Mouse (Mus musculus): Measurements from ENCODE around the gene Dgki. TPM values are rescaled to one million over a fixed set of nuclear protein-coding genes. Genes with fewer than 3 reads are reported as not detected.

Dgki gene
- polyA plus RNA-seq, 1 experiment from 2014 or later = 0.85 TPM

GRCm38 (mm10) chr6:37055634-37056033 lies 244.3 kb downstream of the Dgki start:
- Histone ChIP-seq H3K4me1 (0 out of 2 replicates have a peak, but pooled peaks cover 4% of the 10 kb centered on the region), H3K36me3 (no peaks in the 10 kb centered on the region), H3K4me3 (no peak overlapping the region), H3K9me3 (no peaks in the 10 kb centered on the region), H3K27ac (0 out of 2 replicates have a peak overlapping the region, but pooled peaks have one; percentile 1), H3K27me3 (ENCODE audit: insufficient read depth, poor library complexity, severe bottlenecking) (no peaks in the 10 kb centered on the region)
- DNase-seq (ENCODE audit: low spot score) = no peak
- WGBS = 79% methylated on average over 3 of the region's 3 CpGs

DNA sequence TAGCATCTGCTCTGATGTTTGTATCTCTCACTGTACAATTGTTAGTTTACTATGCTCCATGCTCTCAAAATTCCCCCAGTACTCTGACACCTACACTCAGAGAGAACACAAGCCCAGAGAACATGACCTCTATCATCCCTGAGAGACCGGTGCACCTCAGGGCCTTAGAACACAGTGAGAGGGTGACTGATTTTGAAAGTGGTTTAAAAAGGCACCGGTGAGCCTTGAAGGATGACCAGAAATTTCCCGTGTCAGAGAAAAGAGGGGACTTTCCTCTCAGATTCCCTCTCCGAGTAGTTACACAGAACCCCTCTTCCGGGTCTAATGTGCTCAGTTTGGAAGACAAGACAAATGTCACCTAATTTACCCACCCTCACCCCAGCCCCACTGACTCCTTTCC lies 244.9 kb downstream of the Dgki start:
- H3K27me3 ChIP-seq (ENCODE audit: insufficient read depth, poor library complexity, severe bottlenecking) = no peaks in the 10 kb centered on the region
- H3K27ac ChIP-seq = 0 out of 2 replicates have a peak overlapping the region, but pooled peaks have one; percentile 1
- no peak for DNase-seq (ENCODE audit: low spot score)
- 0 out of 2 replicates have a peak, but pooled peaks cover 4% of the 10 kb centered on the region for H3K4me1 ChIP-seq
- H3K9me3 ChIP-seq = no peaks in the 10 kb centered on the region
- no peaks in the 10 kb centered on the region for H3K36me3 ChIP-seq
- 62% methylated on average over 5 of the region's 5 CpGs for WGBS
- no peak overlapping the region for H3K4me3 ChIP-seq

- H3K27me3 ChIP-seq (ENCODE audit: insufficient read depth, poor library complexity, severe bottlenecking) = no peaks in the 10 kb centered on the region
- no peaks in the 10 kb centered on the region for H3K36me3 ChIP-seq
- DNase-seq (ENCODE audit: low spot score) = no peak
- no peak overlapping the region for H3K27ac ChIP-seq
- H3K9me3 ChIP-seq = no peaks in the 10 kb centered on the region
- 42% methylated on average over 6 of the region's 6 CpGs for WGBS
- H3K4me3 ChIP-seq = no peak overlapping the region
- H3K4me1 ChIP-seq = 0 out of 2 replicates have a peak, but pooled peaks cover 4% of the 10 kb centered on the region
These were observed 245.5 kb downstream of the Dgki start for GRCm38 (mm10) chr6:37054435-37055020.

DNA sequence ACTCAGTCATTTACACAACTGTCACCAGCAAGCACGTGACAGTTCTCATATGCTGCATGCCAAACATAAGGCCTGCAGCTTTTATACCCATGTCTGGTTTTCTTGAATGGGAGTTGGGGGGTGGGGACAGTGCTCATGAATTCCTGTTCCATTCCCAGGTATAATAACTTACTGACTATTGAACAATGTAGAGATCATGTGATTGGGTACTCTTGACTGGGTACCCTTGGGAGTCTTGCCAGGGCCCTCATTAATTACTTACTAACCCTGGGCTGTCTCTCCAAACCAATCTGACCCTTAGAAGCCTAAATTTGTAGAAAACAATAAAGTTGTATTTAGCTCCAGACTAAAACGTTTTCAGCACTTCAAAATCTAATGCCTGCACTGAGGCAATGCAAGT lies 246.6 kb downstream of the Dgki start:
- no peak overlapping the region for H3K4me3 ChIP-seq
- WGBS = 52% methylated on average over 2 of the region's 2 CpGs
- no peaks in the 10 kb centered on the region for H3K9me3 ChIP-seq
- H3K4me1 ChIP-seq = 0 out of 2 replicates have a peak, but pooled peaks cover 4% of the 10 kb centered on the region
- DNase-seq (ENCODE audit: low spot score) = no peak
- no peaks in the 10 kb centered on the region for H3K27me3 ChIP-seq (ENCODE audit: insufficient read depth, poor library complexity, severe bottlenecking)
- H3K27ac ChIP-seq = no peak overlapping the region
- no peaks in the 10 kb centered on the region for H3K36me3 ChIP-seq

DNA sequence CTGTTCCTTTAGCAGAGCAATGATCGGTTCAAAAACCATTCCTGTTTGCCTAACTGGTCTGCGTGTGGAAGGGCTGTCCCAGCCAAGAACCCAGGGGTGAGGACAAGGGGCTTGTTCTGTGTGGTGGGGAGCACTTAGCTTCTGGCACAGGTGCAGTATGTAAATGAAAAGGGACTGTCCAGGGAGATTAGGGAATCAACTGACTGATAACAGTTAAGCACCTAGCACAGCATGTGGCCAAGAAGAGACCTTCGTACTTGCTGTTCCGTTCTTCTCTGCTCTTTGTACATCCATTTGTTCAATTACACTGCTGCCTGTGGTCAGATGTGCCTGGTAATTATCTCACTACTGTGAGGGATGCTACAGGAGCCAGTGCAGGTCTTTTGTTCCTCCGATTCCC lies 248.3 kb downstream of the Dgki start:
- no peaks in the 10 kb centered on the region for H3K9me3 ChIP-seq

DNA sequence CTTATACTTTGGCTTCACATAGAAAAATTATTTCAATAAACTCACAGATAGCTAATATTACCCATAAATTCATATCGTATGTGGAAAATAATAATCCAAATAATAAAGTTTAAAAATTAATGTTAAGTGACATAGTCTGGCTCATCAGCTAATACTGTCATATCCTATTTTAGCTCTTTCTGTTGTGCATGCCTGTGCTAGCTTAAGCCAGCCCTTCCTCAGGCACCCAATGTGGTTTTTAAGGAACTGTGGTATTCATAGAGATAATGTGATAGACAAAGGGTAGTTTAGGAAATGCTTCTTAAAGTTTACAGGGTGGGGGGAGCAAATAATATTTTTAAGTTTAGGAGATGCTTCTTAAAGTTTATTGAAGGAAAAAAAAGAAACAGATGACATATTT lies 248.8 kb downstream of the Dgki start:
- DNase-seq (ENCODE audit: low spot score) = no peak
- H3K9me3 ChIP-seq = no peaks in the 10 kb centered on the region
- 89% methylated on average over 1 of the region's 1 CpGs for WGBS

More for the DNA sequence above, 248.3 kb downstream of the Dgki start:
- DNase-seq (ENCODE audit: low spot score) = no peak
- Histone ChIP-seq H3K36me3 (no peaks in the 10 kb centered on the region), H3K4me1 (0 out of 2 replicates have a peak, but pooled peaks cover 4% of the 10 kb centered on the region), H3K4me3 (no peak overlapping the region), H3K27me3 (ENCODE audit: insufficient read depth, poor library complexity, severe bottlenecking) (no peaks in the 10 kb centered on the region), H3K27ac (no peak overlapping the region)
- 42% methylated on average over 5 of the region's 5 CpGs for WGBS

DNA sequence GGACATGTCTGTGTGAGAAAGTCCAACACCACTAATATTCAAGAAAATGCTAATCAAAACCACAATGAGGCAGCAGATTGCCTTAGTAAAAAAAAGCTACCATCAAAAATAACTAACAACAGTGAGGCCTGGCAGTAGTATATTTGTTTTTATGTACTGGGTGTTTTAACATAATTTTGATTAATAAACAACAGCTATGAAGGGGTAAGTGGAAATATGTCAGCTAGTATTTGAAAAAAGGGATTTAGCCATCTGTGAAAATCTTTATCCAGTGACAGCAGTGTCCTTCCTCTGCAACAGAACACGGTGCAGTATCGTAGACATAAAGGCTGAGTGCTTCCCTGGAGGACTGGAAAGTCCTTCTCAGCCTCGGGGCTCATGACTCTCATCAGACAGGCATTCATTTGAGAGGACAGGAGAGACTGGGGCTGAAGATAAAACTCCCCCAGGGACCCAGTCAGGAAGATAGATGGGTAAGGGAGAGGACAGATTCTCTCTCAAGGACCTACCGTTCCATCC lies 252.3 kb downstream of the Dgki start:
- peaks cover 7% of the 10 kb centered on the region; the same call in 1 of the 2 replicates for H3K4me1 ChIP-seq
- no peak for DNase-seq (ENCODE audit: low spot score)
- H3K36me3 ChIP-seq = no peaks in the 10 kb centered on the region
- 60% methylated on average over 4 of the region's 4 CpGs for WGBS
- no peaks in the 10 kb centered on the region for H3K27me3 ChIP-seq (ENCODE audit: insufficient read depth, poor library complexity, severe bottlenecking)
- no peaks in the 10 kb centered on the region for H3K9me3 ChIP-seq
- no peak overlapping the region for H3K27ac ChIP-seq
- no peak overlapping the region for H3K4me3 ChIP-seq

More for the DNA sequence above, 248.8 kb downstream of the Dgki start:
- H3K4me3 ChIP-seq = no peak overlapping the region
- H3K4me1 ChIP-seq = 0 out of 2 replicates have a peak, but pooled peaks cover 4% of the 10 kb centered on the region
- H3K27ac ChIP-seq = no peak overlapping the region
- H3K27me3 ChIP-seq (ENCODE audit: insufficient read depth, poor library complexity, severe bottlenecking) = no peaks in the 10 kb centered on the region
- no peaks in the 10 kb centered on the region for H3K36me3 ChIP-seq

- no peaks in the 10 kb centered on the region for H3K27me3 ChIP-seq (ENCODE audit: insufficient read depth, poor library complexity, severe bottlenecking)
- H3K36me3 ChIP-seq = no peaks in the 10 kb centered on the region
- H3K9me3 ChIP-seq = no peaks in the 10 kb centered on the region
- H3K27ac ChIP-seq = no peak overlapping the region
- H3K4me1 ChIP-seq = peaks cover 4% of the 10 kb centered on the region; the same call in 1 of the 2 replicates
- no peak overlapping the region for H3K4me3 ChIP-seq
- no peak for DNase-seq (ENCODE audit: low spot score)
- 37% methylated on average over 4 of the region's 4 CpGs for WGBS
These were observed 253.7 kb downstream of the Dgki start for GRCm38 (mm10) chr6:37046152-37046788.

GRCm38 (mm10) chr6:37044796-37045195 lies 255.2 kb downstream of the Dgki start:
- no peak for DNase-seq (ENCODE audit: low spot score)
- WGBS = 84% methylated on average over 4 of the region's 4 CpGs
- H3K9me3 ChIP-seq = no peaks in the 10 kb centered on the region
- peaks cover 4% of the 10 kb centered on the region; the same call in 1 of the 2 replicates for H3K4me1 ChIP-seq
- no peaks in the 10 kb centered on the region for H3K27me3 ChIP-seq (ENCODE audit: insufficient read depth, poor library complexity, severe bottlenecking)
- no peaks in the 10 kb centered on the region for H3K36me3 ChIP-seq
- no peak overlapping the region for H3K4me3 ChIP-seq
- H3K27ac ChIP-seq = no peak overlapping the region

DNA sequence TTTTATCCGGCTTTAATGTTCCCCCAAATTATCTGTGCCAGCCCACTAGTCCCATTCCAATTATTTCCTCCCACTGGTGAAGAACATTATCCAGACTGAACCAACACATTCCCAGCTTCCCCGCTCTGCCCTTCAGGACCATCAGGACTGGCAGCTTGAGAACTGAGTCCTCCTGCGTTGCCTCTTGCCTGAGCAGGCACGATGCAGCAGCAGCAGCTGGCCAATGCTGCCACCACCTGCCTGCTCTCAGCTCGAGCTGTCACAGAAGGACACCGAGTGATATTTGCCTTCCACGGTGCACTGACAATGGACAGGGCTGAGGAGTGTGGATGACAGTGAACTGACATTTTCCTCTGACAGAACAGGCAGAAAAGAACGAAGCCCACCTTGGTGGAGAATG lies 261.5 kb downstream of the Dgki start:
- DNase-seq (ENCODE audit: low spot score) = no peak
- Histone ChIP-seq H3K27me3 (ENCODE audit: insufficient read depth, poor library complexity, severe bottlenecking) (no peaks in the 10 kb centered on the region), H3K4me3 (no peak overlapping the region), H3K4me1 (peaks cover 27% of the 10 kb centered on the region), H3K27ac (no peak overlapping the region), H3K36me3 (no peaks in the 10 kb centered on the region), H3K9me3 (no peaks in the 10 kb centered on the region)
- 29% methylated on average over 8 of the region's 8 CpGs for WGBS

DNA sequence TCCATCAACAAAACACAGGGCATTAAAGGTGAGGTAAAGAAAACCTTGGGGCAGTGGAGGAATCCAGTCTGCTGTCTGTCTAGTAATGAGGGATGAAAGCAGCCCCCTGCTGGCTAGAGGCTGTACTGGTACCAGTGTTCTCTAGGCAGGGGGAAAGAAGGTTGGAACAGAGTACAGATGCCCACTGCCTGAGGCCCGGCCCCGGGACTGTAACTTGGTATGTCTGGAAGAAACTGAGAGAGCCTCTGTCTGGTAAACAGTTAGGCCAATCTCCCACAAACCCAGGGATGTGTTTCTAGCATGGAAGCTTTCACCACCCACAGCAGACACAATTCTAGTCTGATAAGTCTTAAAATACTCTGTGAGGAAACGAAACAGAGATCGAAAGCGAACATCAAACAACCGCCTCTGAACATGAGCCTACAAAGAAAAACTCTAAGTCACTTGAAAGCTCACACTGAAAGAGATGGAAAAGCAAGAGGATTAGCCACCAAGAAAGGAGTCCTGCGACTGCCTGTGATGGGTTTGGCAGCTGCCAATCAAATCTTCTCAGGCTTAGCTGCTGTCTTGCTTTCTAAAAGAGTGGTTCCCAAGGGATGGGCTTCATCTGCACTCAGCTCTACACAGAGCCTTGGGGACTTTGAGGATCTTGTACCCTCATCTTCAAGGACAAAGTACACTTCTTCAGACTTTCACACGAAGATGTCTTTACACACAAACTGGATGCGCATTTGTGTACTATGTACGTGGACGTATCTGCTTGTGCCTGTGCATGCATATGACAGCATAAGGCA lies 262.7 kb downstream of the Dgki start:
- no peaks in the 10 kb centered on the region for H3K27me3 ChIP-seq (ENCODE audit: insufficient read depth, poor library complexity, severe bottlenecking)
- peaks cover 27% of the 10 kb centered on the region for H3K4me1 ChIP-seq
- H3K9me3 ChIP-seq = no peaks in the 10 kb centered on the region
- no peaks in the 10 kb centered on the region for H3K36me3 ChIP-seq
- no peak overlapping the region for H3K27ac ChIP-seq
- WGBS = 58% methylated on average over 11 of the region's 11 CpGs
- no peak overlapping the region for H3K4me3 ChIP-seq
- no peak for DNase-seq (ENCODE audit: low spot score)

- H3K27ac ChIP-seq = no peak overlapping the region
- H3K27me3 ChIP-seq (ENCODE audit: insufficient read depth, poor library complexity, severe bottlenecking) = no peaks in the 10 kb centered on the region
- H3K9me3 ChIP-seq = no peaks in the 10 kb centered on the region
- no peak overlapping the region for H3K4me3 ChIP-seq
- WGBS = 88% methylated on average over 6 of the region's 6 CpGs
- DNase-seq (ENCODE audit: low spot score) = no peak
- peaks cover 27% of the 10 kb centered on the region for H3K4me1 ChIP-seq
- H3K36me3 ChIP-seq = no peaks in the 10 kb centered on the region
These were observed 264.3 kb downstream of the Dgki start for GRCm38 (mm10) chr6:37035681-37036080.

DNA sequence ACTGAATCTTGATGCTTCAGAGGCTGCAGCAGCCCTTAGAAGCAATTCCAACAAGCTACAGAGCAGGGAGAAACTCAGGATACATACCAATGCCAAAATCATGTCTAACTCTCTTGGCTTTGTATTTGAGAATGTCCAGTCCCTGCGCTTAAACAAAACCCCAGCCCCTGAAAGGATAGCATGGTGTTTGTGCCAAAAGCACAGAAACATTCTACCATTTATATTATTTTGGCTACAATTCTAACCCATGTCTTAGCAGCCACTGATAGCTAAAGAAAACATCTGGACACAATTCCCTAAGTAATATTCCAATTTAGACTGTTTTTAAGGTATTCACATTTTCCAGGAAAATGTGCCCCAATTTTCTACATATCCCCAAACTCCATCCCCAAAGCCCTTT lies 269.0 kb downstream of the Dgki start:
- no peak for DNase-seq (ENCODE audit: low spot score)
- 82% methylated on average over 1 of the region's 1 CpGs for WGBS
- no peak overlapping the region for H3K4me3 ChIP-seq
- H3K27me3 ChIP-seq (ENCODE audit: insufficient read depth, poor library complexity, severe bottlenecking) = no peaks in the 10 kb centered on the region
- H3K36me3 ChIP-seq = no peaks in the 10 kb centered on the region
- no peak overlapping the region for H3K27ac ChIP-seq
- no peaks in the 10 kb centered on the region for H3K4me1 ChIP-seq
- H3K9me3 ChIP-seq = no peaks in the 10 kb centered on the region
